Mouse (Mus musculus) brain, embryonic 18.5 days (tissue): ENCODE results near the gene Prkcq.

Experiments
- DNase-seq: peaks from one replicate; pipeline ENCODE4 v3.0.0-alpha.2; 2012; ENCODE audit warnings: low read depth, low spot score

Gene Prkcq

DNA sequence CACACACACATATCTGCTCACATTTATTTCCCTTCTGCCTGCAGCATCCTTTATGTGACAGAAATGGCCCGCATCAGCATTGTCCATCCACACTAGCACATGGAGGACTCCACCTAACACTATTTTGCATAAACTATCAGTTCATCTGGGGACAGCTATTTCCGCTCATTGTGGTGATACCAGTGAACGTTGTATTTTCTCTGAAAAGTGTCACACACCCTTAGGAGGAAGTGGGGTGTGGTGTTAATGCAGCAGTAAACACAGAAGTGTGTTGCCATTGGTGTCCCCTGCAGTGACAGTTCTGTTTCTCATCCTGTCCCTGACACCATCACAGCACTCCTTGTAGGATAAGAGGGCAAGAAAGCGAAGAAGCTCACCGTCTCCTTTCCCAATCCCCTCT is 46.2 kb downstream of the Prkcq start:
- DNase-seq, result no peak

- DNase-seq, result no peak
Measured at GRCm38 (mm10) chr2:11219262-11219661, 47.4 kb downstream of the Prkcq start.

DNA sequence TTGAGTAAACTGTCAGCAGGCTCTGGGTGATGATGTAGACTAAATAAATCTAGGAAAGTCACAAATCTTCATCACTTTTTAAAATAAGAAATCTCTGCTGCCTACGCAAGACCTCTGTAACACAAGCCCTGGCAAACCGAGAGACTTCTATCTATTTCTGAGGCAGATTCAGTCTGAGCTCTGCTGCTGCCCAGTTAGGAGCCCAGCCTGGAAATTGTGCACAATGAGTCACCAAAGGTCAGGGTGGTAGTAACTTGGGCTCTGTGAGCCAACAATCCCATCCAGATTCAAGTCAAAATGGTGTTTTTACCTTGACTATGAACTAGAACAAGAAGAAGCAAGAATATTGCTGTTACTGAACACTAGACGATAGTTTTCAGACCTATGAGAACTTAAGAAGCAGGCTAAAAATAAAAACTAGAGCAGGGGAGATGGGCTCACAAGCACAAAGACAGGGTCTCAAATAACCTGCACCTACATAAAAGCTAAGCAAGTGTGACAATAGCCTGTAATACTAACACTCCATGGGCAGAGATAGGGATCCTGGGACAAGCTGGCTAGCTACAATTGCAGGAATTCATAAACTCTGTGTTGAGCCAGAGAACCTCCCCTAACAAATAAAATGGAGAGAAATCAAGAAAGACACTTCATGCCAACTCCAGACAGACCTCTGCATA is 53.0 kb downstream of the Prkcq start:
- no peak for DNase-seq

DNA sequence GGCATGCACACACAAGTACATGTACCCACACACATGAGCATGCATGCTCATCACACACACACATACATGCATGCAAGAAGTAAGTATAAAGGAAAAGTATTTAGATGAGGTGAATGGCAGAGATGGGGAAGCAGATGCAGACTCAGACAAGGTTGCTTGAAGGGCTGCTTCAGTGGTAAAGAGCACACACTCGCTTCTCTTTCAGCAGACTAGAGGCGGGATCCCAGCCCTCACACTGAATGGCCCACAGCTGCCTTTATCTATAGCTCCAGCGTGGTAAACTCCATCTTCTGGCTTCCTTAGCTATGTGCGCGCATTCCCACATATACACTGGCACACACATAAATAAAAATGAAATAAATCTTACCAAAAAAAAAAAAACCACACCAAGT is 53.6 kb downstream of the Prkcq start:
- DNase-seq, result no peak

DNA sequence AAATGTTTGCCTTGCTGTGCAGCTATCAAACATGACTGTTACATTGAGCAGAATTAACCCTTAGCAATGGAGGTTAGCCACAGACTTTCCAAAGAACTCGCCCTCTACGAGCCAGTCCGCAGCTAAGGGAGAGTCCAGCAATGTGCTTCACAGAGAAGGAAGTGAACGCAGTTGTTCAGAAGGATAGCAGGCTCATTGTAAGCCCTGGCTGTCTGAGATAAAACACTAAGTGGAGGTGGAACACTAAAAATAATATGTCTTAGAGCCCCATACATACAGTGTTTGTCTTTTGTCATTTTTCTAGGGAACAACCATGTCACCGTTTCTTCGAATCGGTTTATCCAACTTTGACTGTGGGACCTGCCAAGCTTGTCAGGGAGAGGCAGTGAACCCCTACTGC is 54.6 kb downstream of the Prkcq start:
- no peak for DNase-seq

- no peak for DNase-seq
Measured at GRCm38 (mm10) chr2:11229126-11229525, 57.2 kb downstream of the Prkcq start.

DNA sequence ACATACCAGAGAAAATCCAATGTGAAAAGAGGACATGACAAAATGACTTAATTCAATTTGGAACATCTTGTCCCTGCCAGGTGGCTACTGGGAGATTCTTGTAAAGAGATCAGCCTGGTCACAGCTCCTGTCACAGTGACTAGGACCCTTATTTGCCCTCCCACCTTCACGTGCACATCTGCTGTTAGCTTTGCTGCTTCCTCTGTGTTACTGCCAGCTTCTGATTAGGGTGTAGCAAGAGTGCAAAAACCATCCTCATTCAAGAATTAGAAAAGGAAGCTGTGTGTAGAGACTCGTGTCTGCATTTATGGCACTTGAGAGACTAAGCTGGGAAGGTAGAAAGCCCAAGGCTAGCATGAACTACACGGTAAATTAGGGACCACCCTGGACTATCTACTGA is 59.2 kb downstream of the Prkcq start:
- DNase-seq, result no peak

GRCm38 (mm10) chr2:11231988-11232387 is 60.1 kb downstream of the Prkcq start:
- DNase-seq, result no peak

- no peak for DNase-seq
Measured at GRCm38 (mm10) chr2:11238254-11238653, 66.3 kb downstream of the Prkcq start.

- DNase-seq, result no peak
Measured at GRCm38 (mm10) chr2:11239523-11239922, 67.6 kb downstream of the Prkcq start.

DNA sequence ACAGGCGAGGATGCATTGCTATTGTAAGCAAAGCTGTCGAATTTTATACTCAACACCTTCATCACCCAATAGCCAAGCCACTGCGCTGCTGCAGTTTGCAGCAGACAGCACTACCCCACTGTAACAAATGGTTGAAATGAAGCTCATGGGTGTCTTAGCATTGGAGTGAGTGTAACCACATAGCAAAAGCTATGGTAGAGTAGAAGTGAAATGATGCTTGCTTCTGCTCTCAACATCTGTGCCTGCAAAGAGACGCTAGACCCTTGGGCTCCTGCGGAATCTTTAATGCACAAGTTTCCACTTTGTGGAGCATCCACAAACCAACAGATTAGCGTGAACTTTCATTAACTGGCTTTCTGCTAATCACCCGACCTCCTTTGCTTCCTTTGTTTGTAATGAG is 74.0 kb downstream of the Prkcq start:
- no peak for DNase-seq

DNA sequence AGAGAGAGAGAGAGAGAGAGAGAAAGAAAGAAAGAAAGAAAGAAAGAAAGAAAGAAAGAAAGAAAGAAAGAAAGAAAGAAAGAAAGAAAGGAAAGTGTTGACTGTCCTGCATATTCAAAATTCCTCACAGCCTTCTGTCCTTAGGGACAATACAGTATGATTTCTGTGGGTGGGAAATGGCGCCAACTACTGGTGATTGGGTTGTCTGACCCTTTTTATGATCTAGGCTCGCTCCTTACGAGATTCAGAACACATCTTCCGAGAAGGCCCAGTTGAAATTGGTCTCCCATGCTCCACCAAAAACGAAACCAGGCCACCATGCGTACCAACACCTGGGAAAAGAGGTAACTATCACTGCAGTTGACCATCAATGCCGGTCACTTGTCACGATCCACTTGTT is 82.0 kb downstream of the Prkcq start:
- DNase-seq, result no peak

DNA sequence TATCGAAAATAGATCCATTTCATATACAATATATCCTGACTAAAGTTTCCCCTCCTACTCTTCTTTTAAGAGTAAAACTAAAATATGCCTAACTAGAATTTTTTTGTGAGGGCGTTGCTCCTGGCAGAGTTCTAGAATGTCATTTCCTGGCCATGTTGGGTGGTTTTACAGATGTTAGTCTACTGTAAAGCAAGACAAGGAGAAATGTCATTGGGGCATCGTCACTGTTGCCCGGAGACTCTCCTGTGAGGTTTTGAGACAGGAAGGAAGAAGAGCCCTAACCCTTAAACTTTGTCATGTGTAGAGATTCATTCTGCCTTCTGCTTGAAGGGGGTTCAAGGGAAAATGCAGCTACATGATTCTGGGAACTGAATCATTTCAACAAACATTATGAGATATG is 82.5 kb downstream of the Prkcq start:
- no peak for DNase-seq

GRCm38 (mm10) chr2:11257260-11257850 is 85.4 kb downstream of the Prkcq start:
- DNase-seq, result no peak

GRCm38 (mm10) chr2:11258181-11258580 is 86.3 kb downstream of the Prkcq start:
- no peak for DNase-seq

GRCm38 (mm10) chr2:11259361-11259760 is 87.5 kb downstream of the Prkcq start:
- no peak for DNase-seq

DNA sequence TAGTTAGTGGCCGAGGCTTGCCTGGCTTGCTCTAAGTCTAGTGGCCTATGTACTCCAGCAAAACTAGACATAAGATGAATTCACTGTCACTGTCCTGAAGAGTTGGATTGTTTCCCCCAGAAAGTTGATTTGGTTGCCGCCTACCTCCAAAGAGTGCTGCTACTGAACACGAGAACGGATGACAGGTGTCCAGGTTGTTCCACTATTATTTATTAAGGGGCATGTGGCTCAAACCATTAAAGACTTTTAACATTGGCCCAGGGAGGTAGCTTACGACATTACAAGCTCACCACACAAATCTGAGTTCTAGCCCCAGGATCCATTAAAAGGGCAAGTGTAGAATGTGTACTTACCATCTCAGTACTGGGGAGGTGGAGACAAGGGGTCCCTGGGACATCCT is 92.9 kb downstream of the Prkcq start:
- DNase-seq, result no peak

GRCm38 (mm10) chr2:11265455-11265854 is 93.5 kb downstream of the Prkcq start:
- DNase-seq, result no peak

DNA sequence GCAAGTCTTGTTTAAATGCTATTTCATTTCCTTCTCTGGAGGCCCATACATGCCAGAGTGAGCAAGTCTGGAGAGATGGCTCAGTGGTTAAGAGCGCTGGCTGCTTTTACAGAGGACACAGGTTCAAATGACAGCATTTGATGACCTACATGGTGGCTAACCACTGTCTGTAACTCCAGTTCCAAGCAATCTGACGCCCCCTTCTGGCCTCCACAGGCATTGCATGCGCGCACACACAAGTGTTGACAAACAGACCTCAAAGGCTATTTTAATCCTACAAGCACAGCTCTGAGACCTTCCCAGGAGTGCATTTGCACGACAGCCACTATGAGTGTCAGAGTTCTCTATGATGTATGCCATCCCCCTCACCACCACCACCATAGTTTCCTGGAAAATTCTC is 94.4 kb downstream of the Prkcq start:
- DNase-seq, result no peak

GRCm38 (mm10) chr2:11278965-11279364 is 107.1 kb downstream of the Prkcq start:
- no peak for DNase-seq

- no peak for DNase-seq
Measured at GRCm38 (mm10) chr2:11280247-11280646, 108.3 kb downstream of the Prkcq start.

DNA sequence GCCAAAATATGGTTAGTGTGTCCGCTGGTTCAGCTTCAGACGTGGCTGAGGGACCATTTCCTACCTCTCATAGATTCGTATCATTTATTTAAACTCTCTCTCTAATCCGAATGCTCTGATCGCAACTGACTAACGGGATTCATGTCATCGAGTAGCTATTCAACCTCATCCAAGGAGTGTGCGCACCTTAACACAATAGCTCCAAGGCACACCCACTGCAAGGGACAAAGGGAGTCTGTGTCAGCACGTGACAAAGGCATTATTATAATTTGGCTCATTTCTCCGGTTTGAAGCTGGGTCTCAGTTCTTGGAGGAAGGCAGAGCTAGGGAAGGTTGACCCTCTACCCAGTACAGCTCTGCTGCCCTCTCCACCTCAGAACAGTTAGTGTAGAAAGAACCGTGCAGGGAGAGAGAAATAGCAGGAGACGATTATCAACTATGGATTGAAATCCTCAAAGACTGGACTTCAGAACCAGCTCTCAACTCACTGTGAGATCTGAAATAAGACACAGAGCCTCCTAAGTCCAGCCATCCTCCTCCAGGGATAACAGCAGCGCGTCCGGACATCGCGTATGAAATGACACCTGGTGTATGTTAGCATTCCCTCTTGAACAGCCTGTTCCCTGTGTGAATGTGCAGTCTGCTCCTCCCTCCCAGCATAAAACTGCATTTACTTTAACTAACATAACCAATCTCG is 116.1 kb downstream of the Prkcq start:
- DNase-seq, result no peak

- peak; percentile 40 for DNase-seq
Measured at GRCm38 (mm10) chr2:11288531-11288846, 116.6 kb downstream of the Prkcq start.
